Mouse (Mus musculus) E14TG2a.4 (cell line): ENCODE results near the gene Rin3.
A peak's percentile ranks its signal among the peaks of the same experiment; 100 is the strongest.

Experiments
- H3K27me3 ChIP-seq: 2 replicates; pipeline ENCODE4 v1.6.1; 2014; ENCODE audit warnings: low read length, control low read depth; ENCODE audit not compliant: insufficient read depth
- H3K36me3 ChIP-seq: 2 replicates; pipeline ENCODE4 v1.6.1; 2014; ENCODE audit warnings: low read length, control low read depth; ENCODE audit not compliant: insufficient read depth
- H3K4me1 ChIP-seq: replicated peaks from 2 replicates; pipeline ENCODE4 v1.6.1; 2014; ENCODE audit warnings: low read depth, low read length, control low read depth
- H3K4me3 ChIP-seq: replicated peaks from 2 replicates; pipeline ENCODE4 v1.5.1; 2014; ENCODE audit warnings: mild to moderate bottlenecking, low read length
- H3K9me3 ChIP-seq: 2 replicates; pipeline ENCODE4 v1.6.1; 2014; ENCODE audit warnings: low read length, control low read depth
- CTCF ChIP-seq: conservative IDR thresholded peaks from 2 replicates; pipeline ENCODE4 v1.5.1; 2014; ENCODE audit warnings: low read length
- NANOG ChIP-seq: IDR thresholded peaks from 2 replicates; pipeline ENCODE4 v1.6.1; 2014; ENCODE audit warnings: borderline replicate concordance, low read length, mixed read lengths
- POU5F1 ChIP-seq: IDR thresholded peaks from 2 replicates; pipeline ENCODE4 v1.6.1; 2014; ENCODE audit warnings: low read length, borderline replicate concordance

Gene Rin3

DNA sequence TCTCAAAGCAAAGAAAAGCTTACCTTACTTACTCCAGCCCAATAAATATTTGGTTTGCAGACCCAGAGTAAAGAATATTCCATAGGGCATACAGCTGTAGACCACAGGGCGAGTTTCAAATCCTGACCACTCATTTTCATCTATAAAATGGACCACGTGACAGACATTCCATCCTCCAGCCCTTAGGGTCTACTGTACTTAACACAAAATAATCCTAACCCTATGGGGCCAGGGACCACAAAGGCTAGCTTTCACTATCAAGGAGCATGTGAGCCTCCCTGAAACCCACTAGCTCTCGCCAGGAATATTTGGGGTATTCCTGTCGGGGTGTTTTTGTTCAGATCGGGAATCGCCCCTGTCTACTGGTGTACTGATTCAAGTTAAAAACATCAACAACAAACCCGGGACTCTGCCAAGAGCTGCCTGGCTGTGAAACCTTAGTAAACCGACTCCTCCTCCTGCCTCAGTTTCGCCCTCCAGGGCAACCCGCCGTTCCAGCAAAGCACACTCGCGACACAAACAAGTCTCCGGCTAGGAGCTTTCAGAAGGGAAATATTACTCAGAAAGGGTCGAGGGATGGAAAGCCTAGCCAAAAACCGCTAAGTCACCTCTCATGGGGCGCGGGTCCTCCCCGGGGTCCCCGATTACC is 156.3 kb downstream of the Rin3 start:
- peaks cover 31% of the 10 kb centered on the region for H3K4me1 ChIP-seq
- H3K9me3 ChIP-seq, result no peaks in the 10 kb centered on the region
- peak overlapping the region; percentile 87 for H3K4me3 ChIP-seq
- TF ChIP-seq POU5F1 (no peak), CTCF (no peak), NANOG (no peak)
- H3K27me3 ChIP-seq, result peaks cover 11% of the 10 kb centered on the region
- no peaks in the 10 kb centered on the region for H3K36me3 ChIP-seq

DNA sequence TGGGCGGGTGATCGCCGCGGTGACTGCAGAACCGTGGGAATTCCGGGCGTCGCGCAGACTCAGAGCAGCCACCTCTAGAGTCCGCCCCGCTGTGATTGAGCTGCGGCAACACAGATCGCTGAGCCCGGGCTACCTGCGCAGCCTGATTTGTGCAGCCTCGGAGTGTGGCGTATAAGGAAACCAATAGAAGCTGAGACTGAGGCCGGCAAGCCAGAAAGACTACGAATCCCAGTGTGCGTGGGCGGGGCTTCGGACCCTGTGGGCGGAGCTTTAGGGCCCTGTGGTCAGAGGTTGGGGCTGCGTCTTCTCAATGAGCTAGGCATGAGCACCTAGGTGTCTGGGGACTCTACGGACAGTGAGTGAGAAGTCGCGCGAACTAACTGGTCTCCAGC is 156.8 kb downstream of the Rin3 start, which contains the start of gene Lgmn:
Gene Lgmn (minus strand): TSS at position 182 of the 392 bp plus-strand sequence.
- Histone ChIP-seq H3K36me3 (no peaks in the 10 kb centered on the region), H3K27me3 (peaks cover 11% of the 10 kb centered on the region), H3K4me1 (peaks cover 27% of the 10 kb centered on the region), H3K9me3 (no peaks in the 10 kb centered on the region), H3K4me3 (peak within 1 kb of the TSS; percentile 87)
- TF ChIP-seq CTCF (no peak), NANOG (no peak), POU5F1 (no peak)
